ENCODE assay signal across 11 mouse cellular contexts in genomic region chr16:24056123-24056884, GRCm38 (mm10).
DNase-seq lines count a peak whose midpoint lies in the region; ATAC-seq and TF ChIP-seq lines count a peak whose summit lies in the region.
"Had no signal": no experiment of that assay in that cellular context is flagged by ENCODE, and none has a peak within 500 bp of the region (broad histone marks: within the 10 kb centered on the region; RNA-seq: fewer than 3 reads in every experiment).

No protein-coding gene starts in this region.

- H3K4me3 ChIP-seq in embryonic facial prominence, embryonic 11.5 days (ENCODE audit: low read depth, low read length) = no peak overlapping the region
- no peak overlapping the region for H3K4me3 ChIP-seq in embryonic facial prominence, embryonic 10.5 days
- no peak overlapping the region for H3K4me3 ChIP-seq in lung, embryonic 15.5 days
- H3K4me3 ChIP-seq in intestine, embryonic 16.5 days (ENCODE audit: low read length) = no peak overlapping the region
- no peak overlapping the region for H3K4me3 ChIP-seq in stomach, embryonic 16.5 days (replicated peaks; ENCODE audit: low read length)
- no peak overlapping the region for H3K4me3 ChIP-seq in gastrocnemius, adult 2 months
- H3K4me3 ChIP-seq: liver, embryonic 15.5 days; midbrain, embryonic 13.5 days had no signal

- H3K9me3 ChIP-seq in embryonic facial prominence, embryonic 11.5 days (replicated peaks; ENCODE audit: control insufficient read depth, low read length) = no peaks in the 10 kb centered on the region
- H3K9me3 ChIP-seq in embryonic facial prominence, embryonic 10.5 days = no peaks in the 10 kb centered on the region
- no peaks in the 10 kb centered on the region for H3K9me3 ChIP-seq in lung, embryonic 15.5 days
- no peaks in the 10 kb centered on the region for H3K9me3 ChIP-seq in intestine, embryonic 16.5 days (ENCODE audit: control insufficient read depth, low read length)
- no peaks in the 10 kb centered on the region for H3K9me3 ChIP-seq in stomach, embryonic 16.5 days (replicated peaks; ENCODE audit: control insufficient read depth, low read length)
- H3K9me3 ChIP-seq: liver, embryonic 15.5 days; midbrain, embryonic 13.5 days had no signal

- H3K4me1 ChIP-seq in embryonic facial prominence, embryonic 11.5 days (ENCODE audit: control insufficient read depth, insufficient read depth, low read length) = no peaks in the 10 kb centered on the region
- H3K4me1 ChIP-seq in embryonic facial prominence, embryonic 10.5 days = peaks cover 12% of the 10 kb centered on the region; the same call in 1 of the 2 replicates
- H3K4me1 ChIP-seq in lung, embryonic 15.5 days = peaks cover 29% of the 10 kb centered on the region
- H3K4me1 ChIP-seq in intestine, embryonic 16.5 days (ENCODE audit: control insufficient read depth, insufficient read depth, low read length) = peaks cover 16% of the 10 kb centered on the region
- H3K4me1 ChIP-seq in stomach, embryonic 16.5 days (ENCODE audit: control insufficient read depth, insufficient read depth, low read length) = peaks cover 20% of the 10 kb centered on the region
- H3K4me1 ChIP-seq: midbrain, embryonic 13.5 days had no signal

- no peak overlapping the region for H3K9ac ChIP-seq in embryonic facial prominence, embryonic 11.5 days (replicated peaks; ENCODE audit: low read length)
- no peak overlapping the region for H3K9ac ChIP-seq in lung, embryonic 15.5 days
- no peak overlapping the region for H3K9ac ChIP-seq in intestine, embryonic 16.5 days (ENCODE audit: low read depth, low read length)
- no peak overlapping the region for H3K9ac ChIP-seq in stomach, embryonic 16.5 days (ENCODE audit: low read length)
- H3K9ac ChIP-seq: liver, embryonic 15.5 days; midbrain, embryonic 13.5 days had no signal

- H3K27me3 ChIP-seq in embryonic facial prominence, embryonic 11.5 days (ENCODE audit: control insufficient read depth, insufficient read depth, low read length) = no peaks in the 10 kb centered on the region
- H3K27me3 ChIP-seq in embryonic facial prominence, embryonic 10.5 days (replicated peaks; ENCODE audit: low read depth, poor library complexity, severe bottlenecking) = no peaks in the 10 kb centered on the region
- H3K27me3 ChIP-seq in lung, embryonic 15.5 days = no peaks in the 10 kb centered on the region
- no peaks in the 10 kb centered on the region for H3K27me3 ChIP-seq in intestine, embryonic 16.5 days (replicated peaks; ENCODE audit: control insufficient read depth, insufficient read depth, low read length)
- H3K27me3 ChIP-seq in stomach, embryonic 16.5 days (ENCODE audit: control insufficient read depth, insufficient read depth, low read length) = no peaks in the 10 kb centered on the region
- H3K27me3 ChIP-seq: liver, embryonic 15.5 days; midbrain, embryonic 13.5 days had no signal

- WGBS in embryonic facial prominence, embryonic 11.5 days = 64% methylated on average over 12 of the region's 12 CpGs
- 76% methylated on average over 12 of the region's 12 CpGs for WGBS in embryonic facial prominence, embryonic 10.5 days
- 30% methylated on average over 12 of the region's 12 CpGs for WGBS in lung, embryonic 15.5 days
- 47% methylated on average over 12 of the region's 12 CpGs for WGBS in intestine, embryonic 16.5 days
- 43% methylated on average over 12 of the region's 12 CpGs for WGBS in stomach, embryonic 16.5 days

- H3K4me2 ChIP-seq in embryonic facial prominence, embryonic 11.5 days (ENCODE audit: low read depth, low read length) = no peak overlapping the region
- H3K4me2 ChIP-seq in lung, embryonic 15.5 days = no peak overlapping the region; the same call in 1 of the 2 replicates
- no peak overlapping the region for H3K4me2 ChIP-seq in intestine, embryonic 16.5 days (ENCODE audit: low read depth, low read length)
- no peak overlapping the region; the same call in 1 of the 2 replicates for H3K4me2 ChIP-seq in stomach, embryonic 16.5 days (ENCODE audit: low read depth, low read length)
- H3K4me2 ChIP-seq: liver, embryonic 15.5 days; midbrain, embryonic 13.5 days had no signal

- TF ChIP-seq CTCF in gastrocnemius, adult 2 months (IDR thresholded peaks at IDR 0.05) = no peak

- no peaks in the 10 kb centered on the region for H3K36me3 ChIP-seq in embryonic facial prominence, embryonic 11.5 days (replicated peaks; ENCODE audit: control insufficient read depth, insufficient read depth, low read depth, low read length)
- H3K36me3 ChIP-seq in embryonic facial prominence, embryonic 10.5 days (replicated peaks) = no peaks in the 10 kb centered on the region
- no peaks in the 10 kb centered on the region for H3K36me3 ChIP-seq in lung, embryonic 15.5 days
- H3K36me3 ChIP-seq in intestine, embryonic 16.5 days (ENCODE audit: control insufficient read depth, insufficient read depth, low read length) = no peaks in the 10 kb centered on the region
- H3K36me3 ChIP-seq in stomach, embryonic 16.5 days (ENCODE audit: control insufficient read depth, insufficient read depth, low read length) = no peaks in the 10 kb centered on the region
- H3K36me3 ChIP-seq: liver, embryonic 15.5 days; midbrain, embryonic 13.5 days had no signal

- intact Hi-C loops in gastrocnemius, adult 2 months (cut with DNase I) = loop anchor here (5.0 kb wide), 1 partner anchor 54 kb away; no protein-coding TSS in a partner anchor

- peak; percentile 29; the same call in 1 of the 2 replicates for ATAC-seq in embryonic facial prominence, embryonic 11.5 days (replicated peaks; ENCODE audit: insufficient number of reproducible peaks, low FRiP score, low TSS enrichment, low read depth)
- ATAC-seq in lung, embryonic 15.5 days (ENCODE audit: borderline replicate concordance, extremely low read depth, low FRiP score, low TSS enrichment) = peak; percentile 50; the same call in 1 of the 2 replicates
- peak; percentile 32; the same call in 1 of the 2 replicates for ATAC-seq in intestine, embryonic 16.5 days
- peak; percentile 30; the same call in 1 of the 2 replicates for ATAC-seq in stomach, embryonic 16.5 days (ENCODE audit: insufficient read depth, low FRiP score)
- ATAC-seq: midbrain, embryonic 13.5 days had no signal

- no peak for DNase-seq in embryonic facial prominence, embryonic 11.5 days (ENCODE audit: low spot score)
- no peak for DNase-seq in embryonic facial prominence, embryonic 10.5 days (ENCODE audit: low spot score)
- no peak for DNase-seq in lung, postnatal 14 days
- no peak for DNase-seq in thymus, postnatal 10 days (ENCODE audit: low spot score in 2 of 2)
- no peak for DNase-seq in gastrocnemius, adult 2 months
- DNase-seq: cerebellum, adult 9-10 months had no signal

- H3K27ac ChIP-seq in embryonic facial prominence, embryonic 11.5 days (replicated peaks; ENCODE audit: low read depth, low read length) = no peak overlapping the region
- H3K27ac ChIP-seq in embryonic facial prominence, embryonic 10.5 days (replicated peaks) = no peak overlapping the region
- peak overlapping the region; percentile 87 for H3K27ac ChIP-seq in lung, embryonic 15.5 days
- peak overlapping the region; percentile 39 for H3K27ac ChIP-seq in intestine, embryonic 16.5 days (ENCODE audit: low read length)
- peak overlapping the region; percentile 88 for H3K27ac ChIP-seq in stomach, embryonic 16.5 days (ENCODE audit: low read length)
- H3K27ac ChIP-seq in gastrocnemius, adult 2 months = no peak overlapping the region
- H3K27ac ChIP-seq: midbrain, embryonic 13.5 days had no signal

Comparison
In these comparisons a context has a peak if more than half of its experiments do, and no peak if none do; other contexts are left out.
1. H3K27ac ChIP-seq: peak in lung, embryonic 15.5 days (single experiment), intestine, embryonic 16.5 days (single experiment) and stomach, embryonic 16.5 days (single experiment); none in embryonic facial prominence, embryonic 11.5 days (single experiment), embryonic facial prominence, embryonic 10.5 days (single experiment) and gastrocnemius, adult 2 months (single experiment).
2. Peak in every context shown above with its lines, with median percentiles within 50 percentile points of each other: ATAC-seq.